Mouse (Mus musculus) liver, embryonic 12.5 days (tissue): ENCODE results near the gene Isy1. TPM values are rescaled to one million over a fixed set of nuclear protein-coding genes. Genes with fewer than 3 reads are reported as not detected.

Experiments
- ATAC-seq: fragments of 200-750 bp; cut with Nextera tagmentation; 2 replicates; pipeline ENCODE4 v1.8.0; 2017; ENCODE audit warnings: moderate number of reproducible peaks, mild to moderate bottlenecking, moderate library complexity
- H3K27ac ChIP-seq: fragments of 300-500 bp; sonication (generic); 2 replicates; pipeline ENCODE4 v1.5.1; 2016; ENCODE audit warnings: mild to moderate bottlenecking
- H3K27me3 ChIP-seq: fragments of 300-500 bp; sonication (generic); replicated peaks from 2 replicates; pipeline ENCODE4 v1.6.1; 2016; ENCODE audit warnings: mild to moderate bottlenecking, moderate library complexity
- H3K36me3 ChIP-seq: fragments of 300-500 bp; sonication (generic); 2 replicates; pipeline ENCODE4 v1.6.1; 2016; ENCODE audit warnings: mild to moderate bottlenecking, moderate library complexity
- H3K4me1 ChIP-seq: fragments of 300-500 bp; sonication (generic); 2 replicates; pipeline ENCODE4 v1.6.1; 2016
- H3K4me2 ChIP-seq: fragments of 300-500 bp; sonication (generic); 2 replicates; pipeline ENCODE4 v1.6.1; 2016; ENCODE audit warnings: mild to moderate bottlenecking, moderate library complexity
- H3K4me3 ChIP-seq: fragments of 300-500 bp; sonication (generic); 2 replicates; pipeline ENCODE4 v1.5.1; 2016; ENCODE audit warnings: mild to moderate bottlenecking, moderate library complexity
- H3K9ac ChIP-seq: fragments of 300-500 bp; sonication (generic); 2 replicates; pipeline ENCODE4 v1.6.1; 2016; ENCODE audit warnings: mild to moderate bottlenecking, moderate library complexity
- H3K9me3 ChIP-seq: fragments of 300-500 bp; sonication (generic); replicated peaks from 2 replicates; pipeline ENCODE4 v1.6.1; 2016; ENCODE audit warnings: mild to moderate bottlenecking, moderate library complexity
- WGBS: fragments of 180-500 bp; shearing (Covaris S2); methylation state at CpG from one replicate; pipeline ENCODE4 v1.1.7; 2016; ENCODE audit not compliant: insufficient replicate concordance; 5-methylcytosine and 5-hydroxymethylcytosine counted together
- polyA plus RNA-seq: library from polyadenylated mRNA; unstranded; fragments of >200 nt; fragmentation: Nextera tagmentation; extraction: Ambion mirVana; gene quantifications from 2 replicates; pipeline ENCODE4 v1.2.1, GENCODE M21; 2016

Gene Isy1
- polyA plus RNA-seq, 1 experiment from 2014 or later = 59.5 TPM

- H3K4me1 ChIP-seq = peaks cover 94% of the 10 kb centered on the region
- H3K9me3 ChIP-seq = no peaks in the 10 kb centered on the region
- H3K27ac ChIP-seq = peak overlapping the region; percentile 89
- ATAC-seq = peak; percentile 95
- H3K4me2 ChIP-seq = peak overlapping the region; percentile 48
- H3K4me3 ChIP-seq = 0 out of 2 replicates have a peak overlapping the region, but pooled peaks have one; percentile 3
- no peaks in the 10 kb centered on the region for H3K27me3 ChIP-seq
- H3K36me3 ChIP-seq = peaks cover 66% of the 10 kb centered on the region
- WGBS = 54% methylated on average over 6 of the region's 6 CpGs
- H3K9ac ChIP-seq = peak overlapping the region; percentile 59
These were observed 42.2 kb downstream of the Isy1 start for GRCm38 (mm10) chr6:87796251-87796880.

GRCm38 (mm10) chr6:87795385-87796150, 43.0 kb downstream of the Isy1 start:
- Histone ChIP-seq H3K4me1 (peaks cover 94% of the 10 kb centered on the region), H3K36me3 (peaks cover 67% of the 10 kb centered on the region), H3K9ac (peak overlapping the region; percentile 59; the same call in 1 of the 2 replicates), H3K9me3 (no peaks in the 10 kb centered on the region), H3K27ac (peak overlapping the region; percentile 89), H3K4me3 (no peak overlapping the region), H3K27me3 (no peaks in the 10 kb centered on the region), H3K4me2 (peak overlapping the region; percentile 48)
- no peak for ATAC-seq
- WGBS = 75% methylated on average over 6 of the region's 6 CpGs

- no peak overlapping the region for H3K9ac ChIP-seq
- H3K4me1 ChIP-seq = peaks cover 94% of the 10 kb centered on the region
- H3K9me3 ChIP-seq = no peaks in the 10 kb centered on the region
- 84% methylated on average over 10 of the region's 10 CpGs for WGBS
- H3K27me3 ChIP-seq = no peaks in the 10 kb centered on the region
- H3K27ac ChIP-seq = 0 out of 2 replicates have a peak overlapping the region, but pooled peaks have one; percentile 22
- no peak overlapping the region for H3K4me2 ChIP-seq
- ATAC-seq = no peak
- no peak overlapping the region for H3K4me3 ChIP-seq
- H3K36me3 ChIP-seq = peaks cover 71% of the 10 kb centered on the region
These were observed 44.6 kb downstream of the Isy1 start for GRCm38 (mm10) chr6:87793821-87794510.

- Histone ChIP-seq H3K36me3 (peaks cover 68% of the 10 kb centered on the region), H3K4me3 (no peak overlapping the region), H3K9me3 (no peaks in the 10 kb centered on the region), H3K9ac (peak overlapping the region; percentile 64), H3K4me2 (peak overlapping the region; percentile 61), H3K27me3 (no peaks in the 10 kb centered on the region), H3K4me1 (peaks cover 91% of the 10 kb centered on the region), H3K27ac (peak overlapping the region; percentile 98)
- no peak for ATAC-seq
- 77% methylated on average over 5 of the region's 5 CpGs for WGBS
These were observed 46.8 kb downstream of the Isy1 start for GRCm38 (mm10) chr6:87791826-87792225.

- H3K4me2 ChIP-seq = peak overlapping the region; percentile 61
- H3K9ac ChIP-seq = peak overlapping the region; percentile 64
- peak overlapping the region; percentile 98 for H3K27ac ChIP-seq
- H3K27me3 ChIP-seq = no peaks in the 10 kb centered on the region
- no peaks in the 10 kb centered on the region for H3K9me3 ChIP-seq
- peak overlapping the region; percentile 14; the same call in 1 of the 2 replicates for H3K4me3 ChIP-seq
- H3K4me1 ChIP-seq = peaks cover 90% of the 10 kb centered on the region
- peaks cover 68% of the 10 kb centered on the region for H3K36me3 ChIP-seq
- peak; percentile 97 for ATAC-seq
- WGBS = 25% methylated on average over 7 of the region's 7 CpGs
These were observed 47.7 kb downstream of the Isy1 start for GRCm38 (mm10) chr6:87790779-87791480.

- no peak for ATAC-seq
- no peak overlapping the region for H3K4me3 ChIP-seq
- peak overlapping the region; percentile 64 for H3K9ac ChIP-seq
- peak overlapping the region; percentile 98 for H3K27ac ChIP-seq
- H3K27me3 ChIP-seq = no peaks in the 10 kb centered on the region
- peaks cover 79% of the 10 kb centered on the region for H3K4me1 ChIP-seq
- H3K9me3 ChIP-seq = no peaks in the 10 kb centered on the region
- H3K36me3 ChIP-seq = peaks cover 66% of the 10 kb centered on the region
- WGBS = 77% methylated on average over 6 of the region's 6 CpGs
- H3K4me2 ChIP-seq = no peak overlapping the region
These were observed 48.8 kb downstream of the Isy1 start for GRCm38 (mm10) chr6:87789791-87790190.

GRCm38 (mm10) chr6:87788896-87789587, 49.6 kb downstream of the Isy1 start:
- peaks cover 78% of the 10 kb centered on the region for H3K4me1 ChIP-seq
- no peaks in the 10 kb centered on the region for H3K9me3 ChIP-seq
- H3K9ac ChIP-seq = no peak overlapping the region
- no peak for ATAC-seq
- H3K27ac ChIP-seq = peak overlapping the region; percentile 98
- H3K4me3 ChIP-seq = no peak overlapping the region
- no peaks in the 10 kb centered on the region for H3K27me3 ChIP-seq
- no peak overlapping the region for H3K4me2 ChIP-seq
- peaks cover 59% of the 10 kb centered on the region for H3K36me3 ChIP-seq
- WGBS = 60% methylated on average over 5 of the region's 5 CpGs

GRCm38 (mm10) chr6:87788266-87788895, 50.2 kb downstream of the Isy1 start:
- Histone ChIP-seq H3K4me3 (no peak overlapping the region), H3K4me1 (peaks cover 80% of the 10 kb centered on the region), H3K4me2 (no peak overlapping the region), H3K9me3 (no peaks in the 10 kb centered on the region), H3K36me3 (peaks cover 52% of the 10 kb centered on the region), H3K27me3 (no peaks in the 10 kb centered on the region), H3K27ac (peak overlapping the region; percentile 98), H3K9ac (no peak overlapping the region)
- 92% methylated on average over 9 of the region's 9 CpGs for WGBS
- no peak for ATAC-seq

GRCm38 (mm10) chr6:87787108-87787890, 51.3 kb downstream of the Isy1 start:
- peaks cover 74% of the 10 kb centered on the region for H3K4me1 ChIP-seq
- no peak overlapping the region for H3K4me2 ChIP-seq
- H3K36me3 ChIP-seq = peaks cover 41% of the 10 kb centered on the region
- H3K9me3 ChIP-seq = no peaks in the 10 kb centered on the region
- no peaks in the 10 kb centered on the region for H3K27me3 ChIP-seq
- no peak overlapping the region; the same call in 1 of the 2 replicates for H3K9ac ChIP-seq
- H3K27ac ChIP-seq = peak overlapping the region; percentile 98
- H3K4me3 ChIP-seq = no peak overlapping the region
- ATAC-seq = no peak
- 76% methylated on average over 6 of the region's 6 CpGs for WGBS

GRCm38 (mm10) chr6:87786621-87787020, 52.0 kb downstream of the Isy1 start:
- H3K9me3 ChIP-seq = no peaks in the 10 kb centered on the region
- 0 out of 2 replicates have a peak overlapping the region, but pooled peaks have one; percentile 43 for H3K27ac ChIP-seq
- H3K4me1 ChIP-seq = peaks cover 67% of the 10 kb centered on the region
- no peak overlapping the region for H3K4me2 ChIP-seq
- no peak overlapping the region for H3K9ac ChIP-seq
- ATAC-seq = no peak
- H3K36me3 ChIP-seq = peaks cover 35% of the 10 kb centered on the region
- H3K27me3 ChIP-seq = no peaks in the 10 kb centered on the region
- H3K4me3 ChIP-seq = no peak overlapping the region
- 73% methylated on average over 5 of the region's 5 CpGs for WGBS
